Mouse (Mus musculus) hindbrain, postnatal 0 days (tissue): ENCODE measurements around the gene Mpp6. TPM values are rescaled to one million over a fixed set of nuclear protein-coding genes. Genes with fewer than 3 reads are reported as not detected.
A peak's percentile ranks its signal among the peaks of the same experiment; 100 is the strongest.

Source experiments
- ATAC-seq: fragments of 200-750 bp; cut with Nextera tagmentation; 2 replicates; pipeline ENCODE4 v1.8.0; 2017; ENCODE audit warnings: mild to moderate bottlenecking, moderate TSS enrichment, moderate library complexity
- DNase-seq: peaks from one replicate; pipeline ENCODE4 v3.0.0-alpha.2; 2015; ENCODE audit warnings: low spot score
- H3K27ac ChIP-seq: fragments of 300-500 bp; sonication (generic); 2 replicates; pipeline ENCODE4 v1.5.1; 2014; ENCODE audit warnings: mild to moderate bottlenecking
- H3K27me3 ChIP-seq: fragments of 300-500 bp; sonication (generic); 2 replicates; pipeline ENCODE4 v1.6.1; 2014; ENCODE audit warnings: low read length, mixed read lengths; ENCODE audit not compliant: insufficient read depth
- H3K36me3 ChIP-seq: fragments of 300-500 bp; sonication (generic); 2 replicates; pipeline ENCODE4 v1.6.1; 2014; ENCODE audit warnings: low read length, mixed read lengths; ENCODE audit not compliant: insufficient read depth
- H3K4me1 ChIP-seq: fragments of 300-500 bp; sonication (generic); 2 replicates; pipeline ENCODE4 v1.6.1; 2014; ENCODE audit warnings: antibody characterized with exemption, low read length, mixed read lengths; ENCODE audit not compliant: insufficient read depth
- H3K4me2 ChIP-seq: fragments of 300-500 bp; sonication (generic); 2 replicates; pipeline ENCODE4 v1.6.1; 2014; ENCODE audit warnings: low read depth, mild to moderate bottlenecking, low read length, moderate library complexity, mixed read lengths
- H3K4me3 ChIP-seq: fragments of 300-500 bp; sonication (generic); 2 replicates; pipeline ENCODE4 v1.5.1; 2014; ENCODE audit warnings: low read length
- H3K9ac ChIP-seq: fragments of 300-500 bp; sonication (generic); replicated peaks from 2 replicates; pipeline ENCODE4 v1.6.1; 2014; ENCODE audit warnings: mild to moderate bottlenecking, low read length, moderate library complexity, mixed read lengths
- H3K9me3 ChIP-seq: fragments of 300-500 bp; sonication (generic); 2 replicates; pipeline ENCODE4 v1.6.1; 2016; ENCODE audit warnings: low read length, mixed read lengths
- CTCF ChIP-seq: IDR thresholded peaks from 2 replicates; pipeline ENCODE4 v1.5.1; 2016; ENCODE audit warnings: antibody characterized with exemption, control low read depth, low read depth
- WGBS: fragments of 180-500 bp; shearing (Covaris S2); extraction: QIAGEN DNeasy Blood & Tissue Kit; methylation state at CpG from one replicate; pipeline ENCODE4 v1.1.7; 2014; 5-methylcytosine and 5-hydroxymethylcytosine counted together
- polyA plus RNA-seq: library from polyadenylated mRNA; unstranded; fragments of >200 nt; fragmentation: Nextera tagmentation; extraction: Ambion mirVana; gene quantifications from 2 replicates; pipeline ENCODE4 v1.2.1, GENCODE M21; 2015
- total RNA-seq: library from RNA; depleted of rRNA; stranded (reverse); fragments of >200 nt; gene quantifications from 2 replicates; pipeline ENCODE4 v1.2.3, GENCODE M21; 2014

Mpp6 gene
- total and polyA plus RNA-seq, 2 experiments from 2014 or later, result 55.6 to 64.1 TPM

DNA sequence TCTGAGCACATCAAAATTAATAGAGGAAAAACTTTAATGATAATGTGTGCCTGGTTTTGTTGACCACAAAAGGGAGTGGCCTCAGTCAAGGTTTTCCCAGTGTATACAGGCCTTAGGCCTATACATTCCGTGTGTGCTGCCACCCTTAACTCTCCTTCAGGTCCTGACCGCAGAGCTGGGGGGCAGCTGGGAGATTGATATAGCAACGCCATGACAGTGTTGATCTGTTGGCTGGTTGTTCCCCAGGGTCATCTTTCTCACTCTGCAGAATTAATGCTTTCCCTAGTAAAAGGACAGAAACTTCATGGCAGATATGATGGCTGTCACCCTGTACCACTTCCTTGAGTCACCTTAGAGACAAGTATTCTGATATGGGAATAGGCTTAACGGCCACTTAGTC lies 94.3 kb downstream of the Mpp6 start:
- Histone ChIP-seq H3K4me3 (no peak overlapping the region), H3K27ac (no peak overlapping the region), H3K9me3 (no peaks in the 10 kb centered on the region), H3K4me1 (no peaks in the 10 kb centered on the region), H3K27me3 (no peaks in the 10 kb centered on the region), H3K9ac (no peak overlapping the region), H3K36me3 (no peaks in the 10 kb centered on the region; the same call in 1 of the 2 replicates), H3K4me2 (no peak overlapping the region)
- WGBS, result 88% methylated on average over 4 of the region's 4 CpGs
- TF ChIP-seq CTCF, result no peak
- ATAC-seq (no peak), DNase-seq (no peak)

DNA sequence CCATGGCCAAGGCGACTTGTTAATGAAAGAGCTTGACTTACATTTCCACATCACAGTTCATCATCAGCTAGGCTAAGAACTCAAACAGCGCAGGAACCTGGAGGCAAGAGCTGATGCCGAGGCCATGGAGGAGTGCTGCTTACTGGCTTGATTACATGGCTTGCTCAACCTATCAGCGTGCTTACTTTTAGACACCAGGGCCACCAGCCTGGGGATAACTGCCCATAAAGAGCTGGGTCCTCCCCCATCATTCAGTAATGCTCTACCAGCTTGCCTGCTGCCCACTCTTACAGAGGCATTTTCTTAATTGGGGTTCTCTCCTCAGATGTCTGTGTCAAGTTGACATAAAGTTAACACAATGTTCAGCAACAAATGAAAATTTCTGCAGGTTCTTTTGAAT lies 95.1 kb downstream of the Mpp6 start:
- H3K4me1 ChIP-seq, result no peaks in the 10 kb centered on the region
- no peaks in the 10 kb centered on the region for H3K9me3 ChIP-seq
- H3K9ac ChIP-seq, result no peak overlapping the region
- no peak overlapping the region for H3K4me2 ChIP-seq
- 91% methylated on average over 4 of the region's 4 CpGs for WGBS
- H3K27me3 ChIP-seq, result no peaks in the 10 kb centered on the region
- no peak for TF ChIP-seq CTCF
- no peak overlapping the region for H3K27ac ChIP-seq
- no peak for ATAC-seq
- no peak for DNase-seq
- no peaks in the 10 kb centered on the region; the same call in 1 of the 2 replicates for H3K36me3 ChIP-seq
- H3K4me3 ChIP-seq, result no peak overlapping the region

DNA sequence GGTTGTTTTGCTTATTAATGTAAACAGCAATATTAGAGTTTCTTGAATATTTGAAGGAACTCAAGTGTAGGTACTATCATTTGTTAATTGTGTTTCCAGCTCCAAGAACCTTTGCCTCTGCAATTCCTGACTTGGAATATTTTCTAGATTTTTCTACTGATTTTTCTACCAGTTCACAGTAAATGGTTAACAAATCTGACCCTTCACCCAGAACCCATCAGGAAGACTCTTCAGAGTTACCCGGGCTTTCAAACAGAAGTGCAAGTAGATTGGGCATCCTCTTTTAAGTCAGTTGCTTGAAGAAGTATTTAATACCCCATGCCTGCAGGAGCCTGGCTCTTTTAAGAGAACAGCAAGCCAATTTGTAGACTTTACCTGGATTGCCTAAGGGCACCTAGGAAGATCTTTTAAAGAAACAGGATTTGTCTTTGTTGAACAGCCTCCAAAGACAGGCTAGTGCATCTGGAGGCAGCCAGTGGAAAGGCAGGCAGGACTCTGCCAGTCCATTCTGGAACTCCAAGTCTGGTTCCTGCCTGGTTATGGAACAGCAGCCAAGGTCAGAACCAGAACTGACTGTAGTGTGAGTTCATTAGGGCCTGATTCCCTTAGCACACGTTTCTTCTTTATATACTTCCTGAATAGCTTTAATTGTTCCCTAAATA lies 104.8 kb downstream of the Mpp6 start:
- H3K4me2 ChIP-seq, result no peak overlapping the region
- H3K27ac ChIP-seq, result no peak overlapping the region; the same call in 1 of the 2 replicates
- no peaks in the 10 kb centered on the region for H3K27me3 ChIP-seq
- H3K9me3 ChIP-seq, result no peaks in the 10 kb centered on the region
- DNase-seq (no peak), ATAC-seq (no peak)
- no peaks in the 10 kb centered on the region for H3K36me3 ChIP-seq
- no peak overlapping the region for H3K4me3 ChIP-seq
- WGBS, result 60% methylated on average over 2 of the region's 2 CpGs
- no peak for TF ChIP-seq CTCF
- no peak overlapping the region for H3K9ac ChIP-seq
- no peaks in the 10 kb centered on the region for H3K4me1 ChIP-seq

DNA sequence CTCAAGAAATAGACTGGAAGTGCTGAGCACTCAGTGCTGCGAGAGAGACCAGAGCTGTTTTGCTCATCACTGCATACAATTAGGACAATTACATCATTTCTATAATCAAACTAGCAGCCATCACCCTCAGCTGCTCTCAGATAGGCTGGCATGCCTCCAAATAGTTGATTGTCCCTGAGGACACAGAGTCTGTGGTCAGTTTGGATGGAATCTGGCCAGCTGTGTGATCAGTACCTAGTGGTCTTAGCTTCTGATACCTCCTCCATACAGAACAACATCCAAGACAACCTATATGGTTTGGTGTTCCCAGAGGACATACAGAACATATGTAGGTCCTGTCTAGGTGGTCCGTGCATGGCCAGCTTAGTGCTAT lies 105.3 kb downstream of the Mpp6 start:
- Histone ChIP-seq H3K9ac (no peak overlapping the region), H3K27ac (no peak overlapping the region; the same call in 1 of the 2 replicates), H3K4me1 (no peaks in the 10 kb centered on the region), H3K9me3 (no peaks in the 10 kb centered on the region), H3K36me3 (no peaks in the 10 kb centered on the region), H3K4me3 (no peak overlapping the region), H3K27me3 (no peaks in the 10 kb centered on the region), H3K4me2 (no peak overlapping the region)
- DNase-seq (peak; percentile 15), ATAC-seq (no peak)
- no peak for TF ChIP-seq CTCF
- WGBS, result 81% methylated on average over 2 of the region's 2 CpGs

DNA sequence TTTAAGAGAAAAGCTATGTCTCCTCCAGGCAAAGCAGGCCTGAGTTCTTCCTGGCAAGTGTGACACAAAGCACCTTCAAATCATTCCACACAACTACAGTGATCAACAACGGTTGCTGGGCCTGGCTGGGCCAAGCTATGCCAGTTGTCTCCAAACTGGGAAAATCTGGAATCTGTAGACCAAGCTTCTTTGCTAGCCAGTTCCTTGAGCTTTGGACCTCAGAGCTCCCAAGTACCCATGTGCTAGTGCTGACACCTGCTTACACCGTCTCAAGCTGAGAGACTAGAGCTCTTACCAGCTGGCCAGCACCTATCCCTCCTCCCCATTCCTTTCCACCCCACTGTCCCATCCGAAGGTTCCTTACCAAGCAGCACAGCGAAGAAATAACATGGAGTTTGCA lies 105.9 kb downstream of the Mpp6 start:
- no peak overlapping the region for H3K4me3 ChIP-seq
- no peaks in the 10 kb centered on the region for H3K4me1 ChIP-seq
- H3K9me3 ChIP-seq, result no peaks in the 10 kb centered on the region
- ATAC-seq (no peak), DNase-seq (no peak)
- H3K4me2 ChIP-seq, result no peak overlapping the region
- TF ChIP-seq CTCF, result no peak
- no peak overlapping the region for H3K9ac ChIP-seq
- no peak overlapping the region for H3K27ac ChIP-seq
- 95% methylated on average over 4 of the region's 4 CpGs for WGBS
- no peaks in the 10 kb centered on the region for H3K36me3 ChIP-seq
- H3K27me3 ChIP-seq, result no peaks in the 10 kb centered on the region

DNA sequence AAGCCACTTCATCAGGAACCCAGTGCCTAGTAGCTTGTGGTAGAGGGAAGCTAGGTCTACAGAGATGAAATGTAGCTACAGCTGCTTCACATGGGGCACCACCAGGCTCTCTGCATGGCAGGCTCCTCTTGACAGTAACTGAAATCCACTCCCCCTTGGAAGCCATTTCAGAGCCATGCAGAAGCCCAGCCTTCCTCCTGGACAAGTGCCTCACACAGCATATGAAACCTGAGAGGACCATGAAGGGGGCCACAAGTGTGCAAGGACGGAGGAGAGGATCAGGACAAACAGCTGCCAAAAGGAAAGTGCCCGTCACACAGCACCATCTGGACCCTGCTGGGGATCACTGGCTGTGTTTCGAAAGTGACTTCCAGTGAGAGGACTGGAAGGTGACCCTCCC lies 108.6 kb downstream of the Mpp6 start:
- no peak overlapping the region for H3K4me2 ChIP-seq
- TF ChIP-seq CTCF, result no peak
- ATAC-seq, result no peak
- no peaks in the 10 kb centered on the region for H3K36me3 ChIP-seq
- WGBS, result 59% methylated on average over 3 of the region's 3 CpGs
- no peak overlapping the region for H3K9ac ChIP-seq
- H3K27me3 ChIP-seq, result no peaks in the 10 kb centered on the region
- H3K4me1 ChIP-seq, result no peaks in the 10 kb centered on the region
- no peak overlapping the region for H3K27ac ChIP-seq
- H3K4me3 ChIP-seq, result no peak overlapping the region
- H3K9me3 ChIP-seq, result no peaks in the 10 kb centered on the region
- no peak for DNase-seq

DNA sequence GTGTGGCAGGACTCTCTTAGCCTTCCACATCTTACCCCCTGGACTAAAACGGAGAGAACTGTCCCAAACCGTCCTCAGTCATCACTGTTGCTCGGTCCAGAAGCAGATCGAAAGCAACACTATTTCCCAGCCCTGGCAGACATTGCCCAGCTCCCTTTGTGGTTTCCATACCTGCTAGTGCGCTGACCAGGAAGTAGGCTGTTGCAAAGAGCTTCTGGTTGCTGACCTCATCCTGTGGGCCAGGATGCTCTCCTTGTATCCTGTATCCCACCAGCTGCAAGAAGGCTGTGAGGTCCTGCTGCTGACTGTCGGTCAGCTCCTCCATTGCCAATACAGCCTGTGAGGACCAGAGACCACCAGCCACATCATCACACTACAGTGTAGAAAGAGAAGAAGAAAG lies 109.0 kb downstream of the Mpp6 start:
- Histone ChIP-seq H3K27me3 (no peaks in the 10 kb centered on the region), H3K36me3 (no peaks in the 10 kb centered on the region), H3K4me2 (no peak overlapping the region), H3K27ac (no peak overlapping the region), H3K9me3 (no peaks in the 10 kb centered on the region), H3K4me1 (no peaks in the 10 kb centered on the region), H3K4me3 (no peak overlapping the region), H3K9ac (no peak overlapping the region)
- DNase-seq, result no peak
- no peak for TF ChIP-seq CTCF
- WGBS, result 96% methylated on average over 6 of the region's 6 CpGs
- ATAC-seq, result no peak
